Mouse (Mus musculus) layer of hippocampus, postnatal 10 days (tissue): ENCODE data around the gene Ctsh. TPM values are rescaled to one million over a fixed set of nuclear protein-coding genes. Genes with fewer than 3 reads are reported as not detected.
A peak's percentile ranks its signal among the peaks of the same experiment; 100 is the strongest.

Experiments
- DNase-seq, 2 experiments: peaks; one replicate each; pipeline ENCODE4 v3.0.0; 2021; ENCODE audit warnings: low spot score in 2 of 2
- total RNA-seq, 2 experiments: library from RNA; stranded (reverse); gene quantifications; 2 replicates each; pipeline ENCODE4 v1.2.3; 2021

Ctsh gene
- total RNA-seq, 2 experiments from 2014 or later: 29.2 to 32.6 TPM

DNA sequence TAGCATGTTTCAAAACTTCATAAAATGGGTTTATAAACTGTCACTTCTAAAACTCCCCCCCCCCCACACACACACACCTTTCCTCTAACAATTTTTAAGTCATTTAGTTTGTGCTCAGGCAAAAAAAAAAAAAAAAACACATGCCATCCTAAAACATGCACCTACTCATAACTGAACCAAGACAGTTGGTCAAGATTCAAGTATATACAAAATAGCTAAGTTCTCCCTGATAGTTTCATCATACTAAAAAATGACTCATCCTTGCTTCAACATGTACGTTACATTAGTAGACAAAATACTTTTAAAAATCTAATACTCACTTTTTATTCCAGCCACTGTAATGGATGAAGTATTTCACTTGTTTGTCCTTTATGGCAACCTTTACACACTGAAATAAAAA lies 53.0 kb downstream of the Ctsh start:
- DNase-seq: no peak

DNA sequence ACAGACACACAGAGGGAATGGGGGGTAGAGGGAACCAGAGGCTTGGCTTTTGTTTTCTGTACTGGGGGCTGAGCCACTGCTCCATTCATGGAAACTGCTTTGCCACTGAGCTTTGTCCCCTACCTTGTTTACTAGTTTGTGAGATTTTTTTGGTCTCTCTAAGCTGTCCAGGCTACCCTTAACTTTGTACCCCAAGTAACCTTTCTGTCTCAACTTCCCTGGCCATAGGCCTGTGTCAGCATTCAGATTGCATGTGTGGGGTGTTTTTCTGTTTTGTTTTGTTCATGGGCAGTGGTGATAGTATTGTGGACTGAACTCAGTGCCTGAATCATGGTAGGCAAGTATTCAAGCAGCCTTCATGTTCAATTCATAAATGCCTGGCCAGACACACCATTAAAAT lies 54.3 kb downstream of the Ctsh start:
- DNase-seq: no peak

DNA sequence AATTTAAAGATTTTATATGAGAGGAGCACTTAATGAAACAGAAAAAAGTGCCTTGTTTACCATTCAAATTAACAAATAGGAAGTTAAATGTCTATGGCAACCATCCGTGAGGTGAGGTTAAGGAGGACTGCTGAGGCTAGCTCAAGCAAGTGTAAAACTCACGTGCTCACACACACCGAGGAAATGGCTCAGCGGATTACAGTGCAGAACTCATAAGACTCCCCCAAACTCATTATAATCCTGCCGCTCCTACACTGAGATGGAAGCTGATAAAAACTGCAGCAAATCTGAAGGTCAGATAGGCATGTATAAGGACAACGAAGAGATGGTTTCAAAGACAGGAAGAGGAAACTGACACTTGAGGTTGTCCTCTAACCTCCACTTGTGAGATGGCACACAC lies 55.4 kb downstream of the Ctsh start:
- DNase-seq: no peak

DNA sequence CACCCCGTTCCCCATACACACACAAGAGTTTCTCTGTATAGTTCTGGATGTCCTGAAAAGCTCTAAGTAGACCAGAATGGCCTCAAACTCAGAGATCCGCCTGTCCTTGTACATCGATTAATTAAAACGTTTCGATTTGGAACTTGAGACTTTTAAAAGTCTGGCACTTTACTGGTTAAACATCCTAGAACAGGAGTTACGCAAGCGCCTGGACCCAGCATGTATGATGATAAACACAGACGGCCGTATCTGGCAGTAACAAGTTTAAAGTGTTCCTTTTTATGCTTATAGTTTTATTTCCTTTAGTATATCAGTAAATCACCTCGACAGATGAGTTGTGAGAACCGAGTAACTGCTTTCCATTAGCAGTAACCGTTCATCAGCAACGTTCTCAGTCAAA lies 59.2 kb downstream of the Ctsh start:
- no peak for DNase-seq

DNA sequence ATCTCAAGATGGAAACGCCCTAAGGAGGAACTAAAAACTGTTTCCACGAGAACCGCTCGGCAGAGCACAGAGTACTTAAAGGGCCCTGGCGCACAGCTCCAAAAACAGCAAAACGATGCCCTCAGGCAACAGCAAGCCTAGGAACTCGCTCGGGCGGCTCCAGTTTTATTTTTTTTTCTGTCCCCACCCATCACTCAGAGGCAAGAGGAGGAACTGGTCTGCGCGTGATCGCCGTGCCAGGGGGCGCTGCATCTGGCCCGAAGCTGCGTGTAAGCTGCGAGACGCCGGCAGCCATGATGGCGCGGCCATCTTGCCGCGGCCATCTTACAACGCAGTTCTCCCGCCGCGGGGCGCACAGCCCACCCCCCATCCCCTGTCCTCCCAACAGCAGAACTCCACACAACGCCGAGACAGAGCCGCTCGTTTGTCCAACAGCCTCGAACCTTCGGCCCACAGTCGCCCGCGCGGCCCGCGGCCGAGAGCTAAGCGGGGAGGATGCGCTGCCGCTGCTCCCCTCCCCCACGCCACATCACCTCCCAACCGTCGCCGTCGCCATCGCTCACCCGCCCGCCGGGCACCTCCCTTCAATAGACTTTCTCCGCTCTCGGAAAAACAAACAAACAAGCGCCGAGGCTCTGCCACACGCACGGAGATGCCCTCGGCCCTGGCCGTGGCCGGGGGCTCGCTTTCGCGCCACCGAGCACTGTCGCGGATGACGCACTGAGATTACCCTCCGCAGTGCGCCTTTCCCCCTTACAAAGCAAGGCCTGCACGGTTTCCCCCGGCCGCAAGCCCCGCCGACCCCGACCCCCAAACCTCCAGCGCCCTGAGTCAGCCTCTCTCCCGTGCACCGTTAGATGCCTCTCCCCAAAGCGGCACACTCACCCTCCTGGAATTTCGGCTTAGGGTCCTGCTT lies 60.0 kb downstream of the Ctsh start:
- DNase-seq: peak; percentile 89 to 92

DNA sequence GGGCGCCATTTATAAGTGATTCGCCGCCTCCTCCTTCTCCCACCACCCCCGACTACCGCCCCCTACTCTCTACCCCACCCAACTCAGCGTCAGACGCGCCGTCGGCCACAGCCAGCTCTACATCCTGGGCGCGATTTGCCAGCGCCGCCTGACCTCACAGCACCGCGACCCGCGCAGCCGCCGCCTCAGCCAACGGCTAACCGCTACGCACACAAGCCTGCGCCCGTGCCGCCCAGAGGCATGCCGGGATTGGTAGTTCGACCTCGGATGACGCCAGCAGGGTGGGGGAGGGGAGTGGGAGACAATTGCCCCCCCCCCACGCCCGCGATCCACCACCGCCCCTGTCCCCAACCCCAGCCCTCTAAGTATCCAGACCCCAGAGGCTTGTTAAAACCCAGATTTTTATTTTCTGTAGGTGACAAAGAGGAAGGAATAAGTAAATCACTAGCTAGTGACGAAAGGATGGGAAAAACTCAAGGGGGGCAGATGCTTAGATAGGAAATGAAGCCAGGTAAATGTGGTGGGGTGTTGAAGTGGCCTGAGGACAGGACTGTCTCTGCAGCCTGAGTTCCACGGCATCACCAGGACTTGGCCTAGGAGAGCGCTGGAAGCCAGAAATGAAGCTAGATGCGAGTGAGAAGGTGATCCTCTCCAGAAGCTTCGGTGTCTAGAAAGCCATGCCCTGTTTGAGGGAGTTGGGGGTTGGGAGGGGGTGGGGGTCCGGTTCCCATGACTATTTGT lies 60.8 kb downstream of the Ctsh start, which contains the start of gene Morf4l1:
TSS of gene Morf4l1 (minus strand) at position 208 of the 741 bp plus-strand sequence.
- DNase-seq: peak; percentile 96 to 98

GRCm38 (mm10) chr9:90115308-90115700 lies 61.4 kb downstream of the Ctsh start:
- DNase-seq: no peak

DNA sequence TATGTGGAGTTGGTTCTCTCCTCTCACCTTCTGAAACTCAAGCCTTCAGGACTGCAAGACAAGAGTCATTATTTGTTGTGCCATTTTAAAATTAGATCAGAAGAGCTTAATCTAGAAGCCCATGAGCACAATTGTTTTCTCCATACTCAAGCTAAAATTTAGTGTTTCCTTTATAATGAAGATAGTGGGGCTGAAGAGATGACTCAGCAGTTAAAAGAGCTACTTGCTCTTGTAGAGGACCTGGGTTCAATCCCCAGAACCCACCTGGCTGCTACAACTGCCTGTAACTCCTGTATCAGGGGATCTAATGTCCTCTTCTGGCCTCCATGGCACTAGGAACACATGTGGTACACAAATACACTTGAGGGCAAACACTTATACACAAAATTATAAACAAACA lies 63.3 kb downstream of the Ctsh start:
- no peak for DNase-seq

GRCm38 (mm10) chr9:90122246-90122740 lies 68.3 kb downstream of the Ctsh start:
- no peak for DNase-seq

GRCm38 (mm10) chr9:90124156-90124872 lies 70.4 kb downstream of the Ctsh start:
- no peak for DNase-seq

- no peak for DNase-seq
Observed at GRCm38 (mm10) chr9:90124873-90125245, 70.9 kb downstream of the Ctsh start.

Other genes with a start within 250 kb of the Ctsh start
- gene Rasgrf1, start 144.2 kb upstream of the Ctsh start, total RNA-seq: 100 to 1,000 TPM; 153 to 156 TPM
- gene Morf4l1, start 60.6 kb downstream of the Ctsh start, total RNA-seq: 100 to 1,000 TPM; 388 to 417 TPM
- 1 to 10 TPM; 2.7 to 3.5 TPM for gene Adamts7, start 108.9 kb downstream of the Ctsh start, total RNA-seq
- gene Tbc1d2b, start 216.7 kb downstream of the Ctsh start, total RNA-seq: 10 to 100 TPM; 12.9 to 14.3 TPM